Mouse (Mus musculus) effector memory CD4-positive, alpha-beta T cell, adult 7 months (primary cell): Measurements from ENCODE around the gene Sp1. TPM values are rescaled to one million over a fixed set of nuclear protein-coding genes. Genes with fewer than 3 reads are reported as not detected.

Experiments used
- polyA plus RNA-seq: library from polyadenylated mRNA; unstranded; fragments of 100-300 nt; shearing (Covaris generic); gene quantifications from one replicate; pipeline ENCODE4 v1.2.1, GENCODE M21; 2017

Gene Sp1
- 17.0 TPM for polyA plus RNA-seq

GRCm38 (mm10) chr15:102405489-102406195 is at the start of gene Sp1:
Gene Sp1, plus strand, starts transcription at chr15:102406143.

DNA sequence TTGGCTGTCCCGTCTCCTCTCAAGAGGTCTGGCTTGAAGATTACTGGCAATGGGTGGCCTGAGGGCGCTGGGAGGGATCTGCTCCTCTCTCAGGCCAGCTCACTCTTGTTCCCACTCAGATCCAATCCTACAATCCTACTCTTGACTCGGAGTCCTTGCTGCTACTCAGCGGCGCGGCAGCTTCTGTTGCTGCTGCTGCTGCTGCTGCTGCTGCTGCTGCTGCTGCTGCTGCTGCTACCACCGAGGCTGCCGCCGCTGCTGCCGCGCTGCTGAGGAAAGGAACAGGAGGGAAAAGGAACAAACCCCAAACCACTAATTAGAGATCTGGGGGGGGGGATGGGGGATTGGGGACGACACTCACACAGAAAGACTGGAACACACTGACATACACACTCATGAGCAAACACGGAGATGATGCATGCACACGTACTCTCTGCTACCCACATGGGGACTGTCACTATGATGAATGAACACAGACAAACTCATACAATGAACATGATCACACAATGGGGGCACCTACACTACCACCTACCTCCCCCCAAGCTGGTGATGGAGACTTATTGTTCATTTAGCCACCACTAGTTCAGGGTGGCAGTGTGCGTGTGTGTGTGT is 39.1 kb upstream of the Sp1 start, which contains the start of gene Sp7:
Sp7 (minus strand) TSS at position 450 of the 612 bp plus-strand sequence.

GRCm38 (mm10) chr15:102445146-102445545 is 39.2 kb downstream of the Sp1 start, which contains the start of gene Amhr2:
Gene Amhr2, plus strand, starts transcription at chr15:102445367.

DNA sequence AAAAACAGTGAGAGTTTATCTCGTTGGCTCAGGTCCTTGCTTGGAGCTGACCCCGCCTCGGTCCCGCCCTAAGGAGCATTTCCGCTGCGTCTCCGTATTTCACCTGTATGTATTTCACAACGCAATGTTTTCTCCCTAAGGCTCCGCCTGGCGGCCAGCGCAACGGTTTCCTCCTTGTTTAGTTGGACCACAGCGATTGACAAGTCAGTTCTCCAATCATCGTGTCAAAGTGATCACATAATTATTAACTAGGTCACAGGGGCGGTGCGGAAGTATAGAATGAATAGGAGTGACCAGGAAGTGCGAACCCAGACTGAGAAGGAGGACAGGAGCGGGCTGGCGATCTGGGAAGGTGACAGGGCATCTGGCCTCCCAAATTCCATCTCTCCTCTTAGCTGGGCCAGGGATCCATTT is 53.0 kb downstream of the Sp1 start, which contains the start of gene Prr13:
Prr13 (plus strand) TSS at position 125 of the 414 bp plus-strand sequence.

DNA sequence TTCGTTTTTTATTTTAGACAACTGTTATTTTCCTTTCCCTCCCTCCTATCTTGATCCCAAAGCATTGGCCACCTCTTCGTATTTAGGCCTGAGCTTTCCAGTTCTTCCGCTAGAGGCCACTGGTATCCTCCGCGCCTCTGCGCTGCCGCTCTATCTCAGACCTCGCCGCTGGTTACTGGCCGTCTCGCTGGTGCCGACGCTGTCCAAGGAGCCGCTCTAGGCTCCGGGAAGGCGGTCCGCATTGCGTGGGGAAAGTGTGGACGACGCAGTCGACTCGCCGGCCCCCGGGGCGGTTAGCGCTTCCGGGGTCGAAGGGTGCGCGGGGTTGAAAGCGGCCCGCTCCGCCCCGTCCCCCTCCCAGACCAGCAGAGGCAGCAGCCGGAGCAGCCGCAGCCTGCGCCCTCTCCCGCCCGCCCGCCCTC is 64.3 kb downstream of the Sp1 start, which contains the start of gene Pcbp2:
Pcbp2 (plus strand) TSS at position 357 of the 422 bp plus-strand sequence.

Other genes with a start within 250 kb of the Sp1 start
- gene Zfp740, start 202.9 kb upstream of the Sp1 start, polyA plus RNA-seq: 74.4 TPM
- 8.5 TPM for gene Csad, start 201.4 kb upstream of the Sp1 start, polyA plus RNA-seq
- gene Itgb7, start 174.2 kb upstream of the Sp1 start, polyA plus RNA-seq: 1,327 TPM
- gene Rarg, start 148.6 kb upstream of the Sp1 start, polyA plus RNA-seq: 18.4 TPM
- 0.40 TPM for gene Gm9918, start 135.6 kb upstream of the Sp1 start, polyA plus RNA-seq
- gene Mfsd5, start 126.7 kb upstream of the Sp1 start, polyA plus RNA-seq: 40.0 TPM
- gene Espl1, start 109.9 kb upstream of the Sp1 start, polyA plus RNA-seq: 1.2 TPM
- gene Pfdn5, start 80.0 kb upstream of the Sp1 start, polyA plus RNA-seq: 421 TPM
- 49.8 TPM for gene Myg1, start 74.4 kb upstream of the Sp1 start, polyA plus RNA-seq
- gene Aaas, start 55.4 kb upstream of the Sp1 start, polyA plus RNA-seq: 42.9 TPM
- gene Sp7, start 39.0 kb upstream of the Sp1 start, polyA plus RNA-seq: not detected
- gene Amhr2, start 39.2 kb downstream of the Sp1 start, polyA plus RNA-seq: not detected
- 682 TPM for gene Prr13, start 52.9 kb downstream of the Sp1 start, polyA plus RNA-seq
- 99.4 TPM for gene Pcbp2, start 64.4 kb downstream of the Sp1 start, polyA plus RNA-seq
- gene Gm10337, start 97.6 kb downstream of the Sp1 start, polyA plus RNA-seq: not detected
- gene Map3k12, start 110.9 kb downstream of the Sp1 start, polyA plus RNA-seq: 6.5 TPM
- 56.5 TPM for gene Tarbp2, start 112.0 kb downstream of the Sp1 start, polyA plus RNA-seq
- gene Npff, start 118.8 kb downstream of the Sp1 start, polyA plus RNA-seq: 1.7 TPM
- not detected for gene Gm28047, start 218.9 kb downstream of the Sp1 start, polyA plus RNA-seq
- gene Atf7, start 219.3 kb downstream of the Sp1 start, polyA plus RNA-seq: 30.2 TPM